Mouse (Mus musculus) embryo, embryonic 10.5 days (tissue): ENCODE data around the gene Palb2.
A peak's percentile ranks its signal among the peaks of the same experiment; 100 is the strongest.

Experiments used
- DNase-seq: peaks from one replicate; pipeline ENCODE4 v3.0.0-alpha.2; 2015; ENCODE audit warnings: low spot score

Gene Palb2

GRCm38 (mm10) chr7:122132497-122133337 lies at the start of gene Palb2, which contains the start of gene Dctn5:
Gene Palb2 (minus strand): TSS chr7:122132985.
Gene Dctn5 (plus strand): TSS chr7:122133041.
- DNase-seq: peak; percentile 98

- no peak for DNase-seq
Observed at GRCm38 (mm10) chr7:122180720-122181119, 47.9 kb upstream of the Palb2 start.

GRCm38 (mm10) chr7:122171613-122172012 lies 38.8 kb upstream of the Palb2 start:
- no peak for DNase-seq

GRCm38 (mm10) chr7:122170705-122171104 lies 37.9 kb upstream of the Palb2 start:
- DNase-seq: no peak

- no peak for DNase-seq
Observed at GRCm38 (mm10) chr7:122167203-122167602, 34.4 kb upstream of the Palb2 start.

- DNase-seq: no peak
Observed at GRCm38 (mm10) chr7:122163766-122164165, 31.0 kb upstream of the Palb2 start.

- peak; percentile 60 for DNase-seq
Observed at GRCm38 (mm10) chr7:122160037-122160436, 27.3 kb upstream of the Palb2 start.

GRCm38 (mm10) chr7:122158915-122159902 lies 26.4 kb upstream of the Palb2 start, which contains the start of gene Plk1:
Gene Plk1 (plus strand): TSS chr7:122159439.
- DNase-seq: peak; percentile 96

GRCm38 (mm10) chr7:122158488-122158887 lies 25.7 kb upstream of the Palb2 start:
- no peak for DNase-seq

- no peak for DNase-seq
Observed at GRCm38 (mm10) chr7:122152473-122152872, 19.7 kb upstream of the Palb2 start.

- no peak for DNase-seq
Observed at GRCm38 (mm10) chr7:122140991-122141390, 8.2 kb upstream of the Palb2 start.

- DNase-seq: no peak
Observed at GRCm38 (mm10) chr7:122138190-122138589, 5.4 kb upstream of the Palb2 start.

- no peak for DNase-seq
Observed at GRCm38 (mm10) chr7:122137071-122137470, 4.3 kb upstream of the Palb2 start.

GRCm38 (mm10) chr7:122135070-122135469 lies 2.3 kb upstream of the Palb2 start:
- DNase-seq: peak; percentile 26

GRCm38 (mm10) chr7:122133338-122133625 lies 497 bp upstream of the Palb2 start:
- DNase-seq: no peak

- no peak for DNase-seq
Observed at GRCm38 (mm10) chr7:122131834-122132233, 951 bp downstream of the Palb2 start.

- DNase-seq: no peak
Observed at GRCm38 (mm10) chr7:122126946-122127345, 5.8 kb downstream of the Palb2 start.

- no peak for DNase-seq
Observed at GRCm38 (mm10) chr7:122125636-122126035, 7.1 kb downstream of the Palb2 start.

- no peak for DNase-seq
Observed at GRCm38 (mm10) chr7:122123518-122123917, 9.3 kb downstream of the Palb2 start.

- DNase-seq: no peak
Observed at GRCm38 (mm10) chr7:122108206-122108605, 24.6 kb downstream of the Palb2 start.

- peak; percentile 94 for DNase-seq
Observed at GRCm38 (mm10) chr7:122101747-122102244, 31.0 kb downstream of the Palb2 start, which contains the start of gene Ndufab1. Gene Ndufab1 (minus strand): TSS chr7:122101886.

GRCm38 (mm10) chr7:122101014-122101746 lies 31.6 kb downstream of the Palb2 start:
- DNase-seq: peak; percentile 51
